Mouse (Mus musculus): ENCODE measurements at regions not wholly inside any gene's neighbourhood (a gene's known extent, or its start where the extent isn't known, plus 50 kb on each side); places are given as distances from the start of the nearest gene placed in this dataset.

DNA sequence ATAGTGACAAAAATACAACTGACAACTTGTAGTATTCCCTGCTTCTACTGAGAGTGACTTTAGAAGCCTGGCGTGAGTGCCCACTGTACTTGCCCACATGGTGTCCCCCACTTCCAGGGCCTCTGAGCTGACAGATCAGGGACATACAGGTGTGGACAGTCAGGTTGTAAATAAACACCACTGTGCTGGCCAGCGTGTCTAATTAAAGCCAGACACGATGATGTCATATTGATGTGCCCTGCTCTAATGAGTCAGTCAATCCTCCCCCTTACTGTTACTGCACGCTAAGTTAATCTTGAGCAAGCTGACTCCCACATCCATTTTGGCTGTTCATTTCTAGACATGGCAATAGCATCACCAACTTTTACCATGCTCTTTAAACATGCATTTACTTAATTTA lies 164.7 kb downstream of the Pmp22 start:
- WGBS, result 62% methylated on average over 4 of the region's 4 CpGs

DNA sequence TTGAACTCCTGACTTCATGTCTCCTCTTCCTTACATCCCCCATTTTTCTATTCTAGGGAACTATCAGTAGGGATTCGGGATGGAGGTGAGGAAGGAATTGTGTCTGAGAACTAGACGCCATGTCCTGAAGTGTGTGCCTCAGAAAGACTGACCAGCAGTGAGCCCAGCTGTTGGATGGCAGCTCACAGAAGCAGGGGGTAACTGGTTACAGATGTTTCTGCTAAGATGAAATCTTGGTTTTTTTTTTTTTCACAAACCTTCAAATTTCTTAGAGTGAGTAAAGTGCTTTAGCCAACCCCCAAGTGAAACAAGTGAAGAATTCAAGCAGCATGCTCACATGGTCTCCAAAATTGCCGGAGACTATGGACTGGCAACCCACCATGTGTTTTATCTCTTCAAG lies 165.7 kb downstream of the Pmp22 start:
- no peak for TF ChIP-seq EP300 (IDR thresholded peaks at IDR 0.05; ENCODE audit: insufficient read depth, low read depth, low read length)
- no peak for TF ChIP-seq POLR2A (IDR thresholded peaks at IDR 0.05; ENCODE audit: insufficient read depth, low read depth, low read length)
- no peak for TF ChIP-seq CTCF (IDR thresholded peaks at IDR 0.05)
- Histone ChIP-seq H3K9ac (ENCODE audit: low read depth, low read length) (no peak overlapping the region), H3K27ac (no peak overlapping the region), H3K79me2 (replicated peaks; ENCODE audit: control insufficient read depth, insufficient read depth, low read length) (no peaks in the 10 kb centered on the region), H3K4me3 (no peak overlapping the region), H3K36me3 (ENCODE audit: control insufficient read depth, insufficient read depth, low read length) (no peaks in the 10 kb centered on the region), H3K4me1 (ENCODE audit: control insufficient read depth, insufficient read depth, low read length) (no peaks in the 10 kb centered on the region), H3K27me3 (ENCODE audit: control insufficient read depth, insufficient read depth, low read length) (no peaks in the 10 kb centered on the region)
- intact Hi-C loops (cut with DNase I), result no loop called here
- no peak for DNase-seq
- 76% methylated on average over 3 of the region's 3 CpGs for WGBS

More for the DNA sequence above, 164.7 kb downstream of the Pmp22 start:
- H3K9ac ChIP-seq (ENCODE audit: low read depth, low read length), result no peak overlapping the region
- no peak overlapping the region for H3K4me3 ChIP-seq
- TF ChIP-seq POLR2A (IDR thresholded peaks at IDR 0.05; ENCODE audit: insufficient read depth, low read depth, low read length), result no peak
- TF ChIP-seq CTCF (IDR thresholded peaks at IDR 0.05), result no peak
- TF ChIP-seq EP300 (IDR thresholded peaks at IDR 0.05; ENCODE audit: insufficient read depth, low read depth, low read length), result no peak
- H3K79me2 ChIP-seq (replicated peaks; ENCODE audit: control insufficient read depth, insufficient read depth, low read length), result no peaks in the 10 kb centered on the region
- H3K36me3 ChIP-seq (ENCODE audit: control insufficient read depth, insufficient read depth, low read length), result no peaks in the 10 kb centered on the region
- H3K27me3 ChIP-seq (ENCODE audit: control insufficient read depth, insufficient read depth, low read length), result no peaks in the 10 kb centered on the region
- DNase-seq, result no peak
- no peak overlapping the region for H3K27ac ChIP-seq
- intact Hi-C loops (cut with DNase I), result no loop called here
- H3K4me1 ChIP-seq (ENCODE audit: control insufficient read depth, insufficient read depth, low read length), result no peaks in the 10 kb centered on the region

DNA sequence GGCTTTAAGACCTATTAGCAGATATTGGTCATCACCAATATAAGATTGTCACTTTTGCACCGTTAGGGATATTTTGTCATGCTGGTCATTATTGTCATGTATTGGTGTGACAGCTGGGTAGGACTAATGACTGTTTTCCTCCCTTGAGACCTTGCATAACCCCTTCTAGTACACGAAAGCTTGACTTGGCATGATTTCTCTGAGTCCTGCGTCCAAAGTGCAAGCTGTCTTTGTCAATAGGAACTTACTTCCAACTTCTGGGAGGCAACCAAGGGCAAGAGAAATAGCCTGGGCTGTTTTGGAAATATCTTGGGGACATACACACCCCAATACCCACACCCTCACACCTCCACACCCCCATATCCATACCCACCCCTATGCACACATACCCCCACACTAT lies 167.7 kb downstream of the Pmp22 start:
- no peaks in the 10 kb centered on the region for H3K4me1 ChIP-seq (ENCODE audit: control insufficient read depth, insufficient read depth, low read length)
- no peak for TF ChIP-seq EP300 (IDR thresholded peaks at IDR 0.05; ENCODE audit: insufficient read depth, low read depth, low read length)
- TF ChIP-seq CTCF (IDR thresholded peaks at IDR 0.05), result no peak
- no peak for TF ChIP-seq POLR2A (IDR thresholded peaks at IDR 0.05; ENCODE audit: insufficient read depth, low read depth, low read length)
- DNase-seq, result no peak
- 59% methylated on average over 3 of the region's 3 CpGs for WGBS
- H3K4me3 ChIP-seq, result no peak overlapping the region
- H3K27ac ChIP-seq, result no peak overlapping the region
- H3K79me2 ChIP-seq (replicated peaks; ENCODE audit: control insufficient read depth, insufficient read depth, low read length), result no peaks in the 10 kb centered on the region
- no peak overlapping the region for H3K9ac ChIP-seq (ENCODE audit: low read depth, low read length)
- intact Hi-C loops (cut with DNase I), result no loop called here
- no peaks in the 10 kb centered on the region for H3K27me3 ChIP-seq (ENCODE audit: control insufficient read depth, insufficient read depth, low read length)
- no peaks in the 10 kb centered on the region for H3K36me3 ChIP-seq (ENCODE audit: control insufficient read depth, insufficient read depth, low read length)

DNA sequence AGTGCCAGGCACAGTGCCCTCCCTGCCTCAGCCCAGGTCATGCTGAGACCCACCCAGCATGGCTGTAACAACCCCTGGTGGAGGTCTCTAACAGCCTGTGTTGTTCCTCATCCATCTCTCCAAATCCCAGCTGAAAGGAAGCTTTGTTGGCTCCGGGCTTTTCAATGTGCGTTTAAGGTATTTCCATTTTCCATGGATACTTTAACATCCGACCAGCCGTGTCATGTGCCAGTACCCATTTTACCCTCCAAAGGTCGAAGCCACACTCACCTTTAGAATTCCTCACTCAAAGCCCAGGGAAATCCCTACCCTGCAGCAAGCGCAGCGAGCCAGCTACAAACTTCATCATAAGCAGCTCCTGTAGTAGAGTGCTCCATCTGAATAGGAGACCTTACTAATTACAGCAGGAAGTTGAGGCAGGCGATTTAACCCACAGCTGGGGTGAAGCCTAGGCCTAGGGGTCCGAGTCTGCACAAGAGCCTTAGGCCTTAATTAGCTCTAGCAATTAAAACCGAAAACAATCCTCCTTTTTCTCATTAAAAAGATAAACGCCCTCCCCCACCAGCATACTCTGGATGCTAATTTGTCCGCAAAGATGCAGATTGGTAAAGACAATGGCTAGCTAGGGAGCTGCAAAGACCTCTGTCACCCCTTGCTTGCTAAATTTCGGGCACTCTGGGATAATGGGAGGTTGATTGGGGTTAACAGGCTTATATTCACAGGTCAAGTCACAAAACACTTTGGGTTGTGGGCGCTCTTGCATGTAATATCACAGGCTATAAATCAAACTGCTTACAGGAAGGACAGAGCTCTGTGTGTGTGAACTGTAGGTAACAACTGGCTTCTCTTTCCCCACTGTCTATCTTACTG lies 171.2 kb downstream of the Pmp22 start:
- Histone ChIP-seq H3K4me3 (no peak overlapping the region), H3K4me1 (ENCODE audit: control insufficient read depth, insufficient read depth, low read length) (no peaks in the 10 kb centered on the region), H3K79me2 (replicated peaks; ENCODE audit: control insufficient read depth, insufficient read depth, low read length) (no peaks in the 10 kb centered on the region), H3K36me3 (ENCODE audit: control insufficient read depth, insufficient read depth, low read length) (no peaks in the 10 kb centered on the region), H3K27me3 (ENCODE audit: control insufficient read depth, insufficient read depth, low read length) (no peaks in the 10 kb centered on the region), H3K9ac (ENCODE audit: low read depth, low read length) (no peak overlapping the region), H3K27ac (no peak overlapping the region)
- no peak for DNase-seq
- TF ChIP-seq POLR2A (IDR thresholded peaks at IDR 0.05; ENCODE audit: insufficient read depth, low read depth, low read length), result no peak
- no peak for TF ChIP-seq EP300 (IDR thresholded peaks at IDR 0.05; ENCODE audit: insufficient read depth, low read depth, low read length)
- no peak for TF ChIP-seq CTCF (IDR thresholded peaks at IDR 0.05)
- 78% methylated on average over 14 of the region's 14 CpGs for WGBS
- intact Hi-C loops (cut with DNase I), result no loop called here

DNA sequence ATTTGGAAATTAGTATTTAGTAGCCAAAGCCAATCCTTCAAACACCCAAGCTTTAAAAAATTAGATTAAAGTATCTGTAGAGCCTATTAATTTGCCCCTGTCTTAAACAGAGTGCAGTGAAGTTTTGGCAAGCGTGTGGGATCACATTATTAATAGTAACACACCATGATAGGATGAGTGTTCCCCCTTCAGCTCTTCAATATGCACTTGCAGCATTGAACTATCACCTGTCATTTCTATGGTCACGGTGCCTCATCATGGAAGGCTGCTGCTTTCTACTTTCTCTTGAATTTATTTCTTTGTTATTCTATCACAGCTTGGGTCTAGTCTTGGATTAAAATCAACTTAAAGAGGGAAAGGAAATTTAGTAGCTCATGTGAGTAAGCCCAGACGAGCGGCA lies 196.4 kb downstream of the Pmp22 start:
- TF ChIP-seq CTCF (IDR thresholded peaks at IDR 0.05) (no peak), POLR2A (IDR thresholded peaks at IDR 0.05; ENCODE audit: insufficient read depth, low read depth, low read length) (no peak), EP300 (IDR thresholded peaks at IDR 0.05; ENCODE audit: insufficient read depth, low read depth, low read length) (no peak)
- 70% methylated on average over 4 of the region's 4 CpGs for WGBS
- H3K79me2 ChIP-seq (replicated peaks; ENCODE audit: control insufficient read depth, insufficient read depth, low read length), result no peaks in the 10 kb centered on the region
- no peak overlapping the region for H3K9ac ChIP-seq (ENCODE audit: low read depth, low read length)
- no peaks in the 10 kb centered on the region for H3K36me3 ChIP-seq (ENCODE audit: control insufficient read depth, insufficient read depth, low read length)
- H3K27me3 ChIP-seq (ENCODE audit: control insufficient read depth, insufficient read depth, low read length), result no peaks in the 10 kb centered on the region
- no peak overlapping the region for H3K27ac ChIP-seq
- DNase-seq, result no peak
- H3K4me3 ChIP-seq, result no peak overlapping the region
- intact Hi-C loops (cut with DNase I), result no loop called here
- H3K4me1 ChIP-seq (ENCODE audit: control insufficient read depth, insufficient read depth, low read length), result no peaks in the 10 kb centered on the region

DNA sequence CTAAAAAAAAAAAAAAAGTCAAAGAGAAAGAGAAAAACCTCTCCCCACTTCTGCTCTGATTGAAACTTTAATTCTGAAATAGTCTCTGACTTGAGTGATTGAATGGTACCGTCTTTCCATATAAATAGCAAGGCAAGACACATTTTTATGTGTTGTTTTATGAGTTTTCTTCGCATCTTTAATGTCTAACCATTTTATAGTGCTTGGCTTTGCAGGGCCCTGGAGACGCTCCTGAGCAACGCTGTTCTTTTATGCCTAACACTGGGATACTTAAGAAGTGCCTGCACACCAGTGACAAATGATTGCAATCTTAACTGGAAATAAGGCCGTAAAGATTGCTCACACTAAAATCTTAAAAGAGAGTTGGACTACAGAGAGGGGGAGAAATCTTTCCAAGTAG lies 198.1 kb downstream of the Pmp22 start:
- H3K27me3 ChIP-seq (ENCODE audit: control insufficient read depth, insufficient read depth, low read length), result no peaks in the 10 kb centered on the region
- no peaks in the 10 kb centered on the region for H3K79me2 ChIP-seq (replicated peaks; ENCODE audit: control insufficient read depth, insufficient read depth, low read length)
- intact Hi-C loops (cut with DNase I), result no loop called here
- H3K36me3 ChIP-seq (ENCODE audit: control insufficient read depth, insufficient read depth, low read length), result no peaks in the 10 kb centered on the region
- H3K4me3 ChIP-seq, result no peak overlapping the region
- no peak for DNase-seq
- no peak overlapping the region for H3K27ac ChIP-seq
- 92% methylated on average over 5 of the region's 5 CpGs for WGBS
- H3K9ac ChIP-seq (ENCODE audit: low read depth, low read length), result no peak overlapping the region
- no peak for TF ChIP-seq EP300 (IDR thresholded peaks at IDR 0.05; ENCODE audit: insufficient read depth, low read depth, low read length)
- TF ChIP-seq POLR2A (IDR thresholded peaks at IDR 0.05; ENCODE audit: insufficient read depth, low read depth, low read length), result no peak
- no peak for TF ChIP-seq CTCF (IDR thresholded peaks at IDR 0.05)
- H3K4me1 ChIP-seq (ENCODE audit: control insufficient read depth, insufficient read depth, low read length), result no peaks in the 10 kb centered on the region

Measured in heart, adult 2 months (tissue).